Mouse (Mus musculus): Measurements from ENCODE around the gene Fchsd2.
A peak's percentile ranks its signal among the peaks of the same experiment; 100 is the strongest.

Gene Fchsd2

DNA sequence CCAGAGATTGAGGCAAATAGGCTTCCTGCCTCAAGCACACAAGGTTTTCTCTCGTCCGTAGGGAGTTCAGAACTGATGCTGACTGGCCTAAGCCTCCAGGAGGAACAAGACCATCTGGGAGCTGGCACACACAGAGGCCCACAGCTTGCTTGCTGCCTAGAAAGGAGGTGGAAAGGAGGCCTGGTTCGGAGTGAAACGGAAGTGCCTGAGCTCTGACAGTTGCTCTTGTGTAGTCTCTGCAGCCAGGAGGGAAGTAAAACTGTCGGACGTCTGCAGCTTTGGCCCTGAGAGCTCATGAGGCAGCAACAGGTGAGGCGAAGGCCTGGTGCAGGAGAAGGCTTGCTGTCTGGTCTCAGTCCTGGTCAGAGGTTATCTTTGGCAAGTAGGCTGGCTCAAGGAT lies at the start of gene Fchsd2:
Gene Fchsd2, plus strand, starts transcription at position 246 of the 400 bp plus-strand sequence.
- no peak for DNase-seq (ENCODE audit: low spot score)

- no peak for DNase-seq (ENCODE audit: low spot score)
Measured at GRCm38 (mm10) chr7:101043846-101044541, 48.7 kb upstream of the Fchsd2 start.

- DNase-seq (ENCODE audit: low spot score), result no peak
Measured at GRCm38 (mm10) chr7:101048247-101048646, 44.4 kb upstream of the Fchsd2 start.

- DNase-seq (ENCODE audit: low spot score), result no peak
Measured at GRCm38 (mm10) chr7:101049326-101050087, 43.2 kb upstream of the Fchsd2 start.

DNA sequence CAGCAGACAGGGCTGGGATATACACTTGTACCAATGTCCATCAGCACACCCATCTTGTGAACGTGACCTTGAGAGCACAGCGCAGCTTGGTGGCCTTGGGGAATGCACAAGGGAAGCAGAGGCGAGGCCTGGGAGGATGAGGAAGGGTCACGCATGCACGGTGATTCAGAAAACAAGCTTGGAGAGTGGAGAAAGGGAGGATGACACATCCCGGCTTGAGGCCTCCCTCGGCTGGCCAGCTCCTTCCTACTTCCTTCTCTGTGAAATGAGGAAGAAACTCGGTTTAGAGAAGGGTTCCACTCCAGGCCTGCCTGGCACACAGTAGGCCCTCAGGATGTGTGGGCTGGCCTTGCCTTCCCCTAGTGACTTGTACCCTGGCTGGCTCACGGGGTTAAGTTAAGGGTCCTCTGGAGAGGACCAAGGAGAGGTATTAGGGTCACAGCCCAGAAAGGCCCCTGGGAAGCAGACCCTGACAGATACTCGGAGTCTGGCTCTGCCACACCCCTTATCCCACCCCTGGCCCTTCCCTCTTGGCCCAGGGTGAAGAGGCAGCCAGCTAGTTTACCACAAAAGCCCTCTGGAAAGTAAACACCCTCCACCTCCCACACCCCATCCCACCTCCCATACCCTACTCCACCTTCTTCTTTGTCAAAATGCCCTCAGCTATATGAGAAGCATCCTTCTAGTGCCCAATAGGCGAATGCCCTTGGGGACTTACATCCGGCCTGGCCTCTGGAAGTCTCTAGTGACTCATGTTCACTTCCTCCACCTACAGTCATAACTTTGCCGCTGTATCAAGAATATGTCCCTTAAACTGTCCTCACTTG lies 41.7 kb upstream of the Fchsd2 start:
- no peak for DNase-seq (ENCODE audit: low spot score)

- no peak for DNase-seq (ENCODE audit: low spot score)
Measured at GRCm38 (mm10) chr7:101051551-101052221, 41.0 kb upstream of the Fchsd2 start.

DNA sequence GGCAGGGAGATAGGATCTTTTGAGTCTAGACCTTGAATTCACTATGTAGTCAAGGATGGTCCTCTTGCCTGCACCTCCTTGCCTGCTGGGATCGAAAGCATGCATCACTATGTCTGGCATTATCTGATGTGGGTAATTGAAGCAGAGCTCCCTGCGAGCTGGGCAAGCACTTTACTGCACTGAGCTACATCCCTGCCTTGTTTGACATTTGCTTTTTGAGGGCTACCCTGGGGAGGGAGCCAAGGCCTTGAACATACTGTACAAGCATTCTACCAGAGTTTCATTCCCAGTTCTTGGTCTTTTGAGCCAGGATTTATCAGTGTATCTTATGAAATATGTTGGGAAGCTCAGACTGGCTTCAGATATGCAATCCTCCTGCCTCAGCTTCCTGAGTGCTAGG lies 39.5 kb upstream of the Fchsd2 start:
- no peak for DNase-seq (ENCODE audit: low spot score)

DNA sequence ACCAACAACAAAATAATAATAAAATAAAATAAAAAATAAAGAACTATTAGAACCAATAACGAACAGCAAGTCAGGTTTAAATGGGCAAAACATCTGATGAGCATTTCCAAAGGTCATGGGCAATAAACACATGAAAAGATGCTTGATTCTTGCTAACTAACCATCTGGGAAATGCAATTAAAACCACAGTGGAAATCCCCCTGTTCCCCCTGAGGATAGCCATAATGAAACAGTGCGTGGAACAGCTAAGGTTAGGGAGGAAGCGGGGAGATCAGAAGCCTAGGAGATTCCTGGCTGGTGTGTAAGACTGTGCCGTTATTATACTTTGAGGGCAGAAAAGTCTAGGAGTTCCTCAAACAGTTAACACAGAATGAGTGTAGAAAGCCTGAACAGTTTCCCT lies 35.4 kb upstream of the Fchsd2 start:
- DNase-seq (ENCODE audit: low spot score), result no peak

GRCm38 (mm10) chr7:101059188-101059587 lies 33.5 kb upstream of the Fchsd2 start:
- DNase-seq (ENCODE audit: low spot score), result no peak

- no peak for DNase-seq (ENCODE audit: low spot score)
Measured at GRCm38 (mm10) chr7:101060476-101060875, 32.2 kb upstream of the Fchsd2 start.

- DNase-seq (ENCODE audit: low spot score), result peak; percentile 57
Measured at GRCm38 (mm10) chr7:101061381-101061780, 31.3 kb upstream of the Fchsd2 start.

- no peak for DNase-seq (ENCODE audit: low spot score)
Measured at GRCm38 (mm10) chr7:101062246-101062645, 30.4 kb upstream of the Fchsd2 start.

DNA sequence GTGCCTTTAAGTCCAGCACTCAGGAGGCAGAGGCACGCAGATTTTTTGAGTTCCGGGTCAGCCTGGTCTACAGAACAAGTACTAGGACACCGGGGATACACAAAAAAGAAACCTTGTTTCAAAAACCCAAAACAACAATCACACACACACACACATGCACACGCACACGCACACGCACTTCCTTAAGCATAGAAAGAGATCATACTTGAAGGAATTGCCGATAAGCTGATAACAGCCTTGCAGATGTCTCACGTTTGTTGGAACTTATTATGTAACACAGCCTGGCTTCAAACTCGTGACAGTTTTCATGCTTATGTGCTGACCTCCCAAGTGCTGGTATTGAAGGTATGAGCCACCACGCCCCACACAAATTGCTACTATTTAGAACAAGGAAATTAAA lies 29.1 kb upstream of the Fchsd2 start:
- no peak for DNase-seq (ENCODE audit: low spot score)

GRCm38 (mm10) chr7:101064697-101065688 lies 27.7 kb upstream of the Fchsd2 start:
- no peak for DNase-seq (ENCODE audit: low spot score)

GRCm38 (mm10) chr7:101066009-101066408 lies 26.7 kb upstream of the Fchsd2 start:
- DNase-seq (ENCODE audit: low spot score), result no peak

DNA sequence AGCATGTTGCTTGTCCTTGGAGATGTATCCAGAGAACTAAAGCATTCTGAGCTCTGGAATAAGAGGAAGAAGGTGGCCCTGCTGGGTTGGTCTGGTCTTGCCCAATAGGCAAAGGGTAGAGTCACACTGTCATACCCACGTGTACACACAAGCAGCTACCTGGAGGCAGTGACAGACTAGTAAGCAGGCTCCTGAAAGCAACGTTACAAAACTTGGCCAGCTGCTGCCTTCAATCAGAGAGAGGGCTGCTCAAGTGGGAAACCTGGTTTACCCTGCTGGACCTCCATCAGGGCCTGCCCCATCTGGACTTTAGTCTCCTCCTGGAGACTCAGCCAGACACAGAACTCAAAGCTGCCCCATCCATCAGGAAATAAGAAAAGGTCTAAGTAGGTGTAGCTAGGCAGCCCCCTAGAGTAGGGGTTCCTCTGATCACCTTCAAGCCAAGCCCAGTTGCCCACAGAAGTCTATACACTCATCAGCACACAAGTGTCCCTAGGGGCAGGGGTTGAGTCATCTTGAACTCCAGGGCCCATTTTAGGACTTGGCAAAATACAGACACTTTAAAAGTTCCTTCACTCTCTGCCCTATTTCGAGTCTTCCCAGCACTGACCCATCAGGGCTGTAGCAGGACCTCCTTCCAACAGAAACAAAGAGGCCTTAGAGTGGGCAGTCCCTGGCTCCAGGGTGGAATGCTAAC lies 25.9 kb upstream of the Fchsd2 start:
- DNase-seq (ENCODE audit: low spot score), result no peak

DNA sequence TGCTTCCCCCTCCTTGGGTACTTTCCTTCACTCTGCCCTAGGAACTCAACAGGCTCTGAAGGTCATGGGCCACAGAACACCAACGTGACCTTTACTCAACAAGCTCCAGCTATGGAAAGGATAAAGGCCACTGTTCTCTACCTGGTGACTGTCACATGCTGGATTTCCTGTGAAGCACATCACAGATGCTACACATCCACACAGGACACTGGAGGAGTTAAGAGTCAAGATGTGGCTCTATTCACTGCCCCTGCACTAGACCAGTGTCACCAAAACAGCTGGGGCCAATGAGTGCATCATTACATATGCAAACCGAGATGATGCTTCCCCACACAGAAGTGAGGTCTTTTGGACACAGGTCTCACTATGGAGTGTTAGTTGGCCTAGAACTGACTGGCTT lies 25.1 kb upstream of the Fchsd2 start:
- no peak for DNase-seq (ENCODE audit: low spot score)

GRCm38 (mm10) chr7:101069271-101069670 lies 23.4 kb upstream of the Fchsd2 start:
- no peak for DNase-seq (ENCODE audit: low spot score)

DNA sequence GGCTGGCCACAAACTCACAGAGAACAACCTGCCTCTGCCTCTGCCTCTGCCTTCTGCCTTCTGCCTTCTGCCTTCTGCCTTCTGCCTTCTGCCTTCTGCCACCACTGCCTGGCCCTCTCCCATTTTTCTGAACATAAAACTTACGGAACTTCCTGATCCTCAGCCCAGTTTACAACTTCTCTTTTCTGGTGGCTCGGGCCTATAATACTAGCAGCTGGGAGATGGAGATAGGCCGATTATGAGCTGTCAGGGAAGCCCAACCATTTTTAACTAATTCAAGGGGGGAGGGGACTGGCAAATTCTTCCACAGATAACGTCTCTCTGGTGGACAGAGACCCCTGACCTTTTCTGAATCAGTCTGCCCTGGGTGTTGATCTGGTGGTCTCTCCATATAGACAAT lies 22.3 kb upstream of the Fchsd2 start:
- DNase-seq (ENCODE audit: low spot score), result no peak

- DNase-seq (ENCODE audit: low spot score), result no peak
Measured at GRCm38 (mm10) chr7:101071020-101071419, 21.6 kb upstream of the Fchsd2 start.
